Mouse (Mus musculus) heart, embryonic 14.5 days (tissue): ENCODE results near the gene B2m. TPM values are rescaled to one million over a fixed set of nuclear protein-coding genes. Genes with fewer than 3 reads are reported as not detected.

ENCODE experiments used
- ATAC-seq: fragments of 200-750 bp; cut with Nextera tagmentation; 2 replicates; pipeline ENCODE4 v1.8.0; 2017; ENCODE audit warnings: low read depth, moderate TSS enrichment; ENCODE audit not compliant: insufficient number of reproducible peaks, insufficient read depth, low FRiP score
- H3K27ac ChIP-seq, 2 experiments: fragments of 200-500 bp in 1 of 2; fragments of 300-500 bp in 1 of 2; sonication (generic) in 1 of 2; replicated peaks in 1 of 2; 2 replicates each; pipeline ENCODE4 v1.5.1; 2012 to 2014; ENCODE audit warnings: low read depth in 2 of 2, low read length in 2 of 2, control low read depth in 1 of 2, mild to moderate bottlenecking in 1 of 2, mixed read lengths in 1 of 2; ENCODE audit not compliant: control insufficient read depth in 1 of 2, insufficient read depth in 1 of 2
- H3K27me3 ChIP-seq: fragments of 300-500 bp; sonication (generic); 2 replicates; pipeline ENCODE4 v1.6.1; 2014; ENCODE audit warnings: mild to moderate bottlenecking, low read length, control low read depth; ENCODE audit not compliant: control insufficient read depth, insufficient read depth
- H3K36me3 ChIP-seq: fragments of 300-500 bp; sonication (generic); 2 replicates; pipeline ENCODE4 v1.6.1; 2014; ENCODE audit warnings: mild to moderate bottlenecking, control low read depth, low read length, mixed read lengths; ENCODE audit not compliant: control insufficient read depth, insufficient read depth
- H3K4me1 ChIP-seq, 2 experiments: fragments of 200-500 bp in 1 of 2; fragments of 300-500 bp in 1 of 2; sonication (generic) in 1 of 2; 2 replicates each; pipeline ENCODE4 v1.6.1; 2012 to 2014; ENCODE audit warnings: low read length in 2 of 2, control low read depth in 1 of 2, mixed read lengths in 1 of 2; ENCODE audit not compliant: control insufficient read depth in 2 of 2, insufficient read depth in 2 of 2
- H3K4me2 ChIP-seq: fragments of 300-500 bp; sonication (generic); 2 replicates; pipeline ENCODE4 v1.6.1; 2014; ENCODE audit warnings: mild to moderate bottlenecking, low read length
- H3K4me3 ChIP-seq, 2 experiments: fragments of 200-500 bp in 1 of 2; fragments of 300-500 bp in 1 of 2; sonication (generic) in 1 of 2; 2 replicates each; pipeline ENCODE4 v1.5.1; 2012 to 2014; ENCODE audit warnings: low read length in 2 of 2, mild to moderate bottlenecking in 2 of 2, control low read depth in 1 of 2, low read depth in 1 of 2, moderate library complexity in 1 of 2; ENCODE audit not compliant: control insufficient read depth in 1 of 2, insufficient read depth in 1 of 2
- H3K9ac ChIP-seq: fragments of 300-500 bp; sonication (generic); 2 replicates; pipeline ENCODE4 v1.6.1; 2014; ENCODE audit warnings: mild to moderate bottlenecking, low read length
- H3K9me3 ChIP-seq: fragments of 300-500 bp; sonication (generic); 2 replicates; pipeline ENCODE4 v1.6.1; 2016; ENCODE audit warnings: low read length, control low read depth; ENCODE audit not compliant: control insufficient read depth
- WGBS: fragments of 180-500 bp; shearing (Covaris S2); extraction: QIAGEN DNeasy Blood & Tissue Kit; methylation state at CpG from one replicate; pipeline ENCODE4 v1.1.7; 2014; 5-methylcytosine and 5-hydroxymethylcytosine counted together
- polyA plus RNA-seq: library from polyadenylated mRNA; unstranded; fragments of >200 nt; fragmentation: Nextera tagmentation; extraction: Ambion mirVana; gene quantifications from 2 replicates; pipeline ENCODE4 v1.2.1, GENCODE M21; 2014

The B2m gene
- polyA plus RNA-seq, 1 experiment from 2014 or later = 299 TPM

DNA sequence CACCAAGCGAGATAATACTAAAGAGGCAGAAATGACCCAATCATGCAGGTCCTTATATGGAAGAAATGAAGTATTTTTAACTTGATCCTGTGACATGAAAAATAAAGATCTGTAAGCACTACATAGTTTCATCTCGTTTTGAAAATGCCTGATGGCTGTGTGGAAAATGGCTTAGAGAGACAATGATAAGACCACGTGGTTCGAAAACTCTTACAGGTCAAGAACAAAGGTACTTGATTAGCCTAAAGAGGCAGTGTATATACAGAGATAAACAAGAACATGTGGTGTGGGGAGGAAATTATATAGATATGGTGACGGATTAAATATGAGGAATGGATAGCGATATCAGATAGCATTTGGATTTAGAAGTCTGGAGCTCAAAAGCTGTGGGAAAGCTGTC, 23.8 kb downstream of the B2m start:
- Histone ChIP-seq H3K36me3 (no peaks in the 10 kb centered on the region), H3K9ac (no peak overlapping the region), H3K4me2 (no peak overlapping the region), H3K27me3 (no peaks in the 10 kb centered on the region), H3K4me3 (no peak overlapping the region), H3K4me1 (no peaks in the 10 kb centered on the region), H3K27ac (no peak overlapping the region), H3K9me3 (no peaks in the 10 kb centered on the region)
- ATAC-seq = no peak
- 61% methylated on average over 6 of the region's 6 CpGs for WGBS

DNA sequence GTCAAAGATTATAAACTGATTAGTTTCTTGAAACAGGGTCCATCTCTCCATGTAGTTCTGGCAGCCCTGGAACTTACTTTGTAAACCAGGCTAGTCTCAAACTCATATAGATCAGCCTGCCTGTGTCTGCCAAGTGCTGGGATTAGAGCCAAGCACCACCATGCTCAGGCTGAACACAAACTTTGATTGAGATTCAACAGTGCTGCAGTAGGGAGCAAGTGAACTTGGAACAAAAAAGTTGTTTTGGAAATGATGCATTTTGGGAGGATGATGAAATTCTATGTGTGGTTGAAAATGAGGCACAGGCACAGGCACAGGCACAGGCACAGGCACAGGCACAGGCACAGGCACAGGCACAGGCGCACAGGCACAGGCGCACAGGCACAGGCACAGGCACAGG, 24.7 kb downstream of the B2m start:
- no peak overlapping the region for H3K9ac ChIP-seq
- H3K4me2 ChIP-seq = no peak overlapping the region
- H3K36me3 ChIP-seq = no peaks in the 10 kb centered on the region
- WGBS = 84% methylated on average over 2 of the region's 2 CpGs
- H3K9me3 ChIP-seq = no peaks in the 10 kb centered on the region
- H3K4me1 ChIP-seq = no peaks in the 10 kb centered on the region
- no peak for ATAC-seq
- H3K27ac ChIP-seq = no peak overlapping the region
- no peak overlapping the region for H3K4me3 ChIP-seq
- H3K27me3 ChIP-seq = no peaks in the 10 kb centered on the region

DNA sequence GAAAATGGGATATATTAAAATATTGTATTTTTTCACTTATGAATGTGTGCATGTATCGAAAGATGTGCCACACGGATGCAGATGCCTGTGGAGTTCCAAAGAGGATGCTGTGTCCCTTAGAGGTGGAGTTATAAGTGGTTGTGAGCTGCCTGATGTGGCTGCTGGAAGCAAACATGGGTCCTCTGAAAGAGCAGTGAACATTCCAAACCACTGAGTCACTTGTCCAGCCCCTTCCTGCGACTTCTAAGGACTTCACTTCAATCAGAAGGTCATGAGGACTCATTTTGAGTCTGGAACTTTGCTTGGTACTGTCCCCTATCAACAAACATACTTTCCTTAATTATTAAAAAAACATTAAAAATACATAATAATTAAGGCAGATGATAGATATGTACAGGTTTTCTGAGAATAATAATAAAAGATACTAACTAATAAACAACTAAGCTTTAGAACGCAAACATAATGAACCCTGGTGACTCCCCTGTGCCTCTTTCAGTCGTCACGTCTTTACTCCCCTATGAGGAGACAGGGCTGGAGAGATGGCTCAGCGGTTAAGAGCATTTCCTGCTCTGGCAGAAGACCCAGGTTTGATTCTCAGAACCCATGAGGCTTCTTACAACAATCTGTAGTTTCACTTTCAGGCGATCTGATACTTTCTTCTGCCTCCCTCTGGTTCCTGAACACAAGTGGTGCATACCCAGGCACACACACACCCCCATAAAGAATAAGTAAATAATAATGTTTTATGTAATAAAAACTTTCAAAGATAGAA, 32.8 kb downstream of the B2m start:
- Histone ChIP-seq H3K4me3 (no peak overlapping the region), H3K9me3 (no peaks in the 10 kb centered on the region), H3K27ac (no peak overlapping the region), H3K4me1 (no peaks in the 10 kb centered on the region), H3K36me3 (no peaks in the 10 kb centered on the region), H3K4me2 (no peak overlapping the region), H3K27me3 (no peaks in the 10 kb centered on the region), H3K9ac (no peak overlapping the region)
- no peak for ATAC-seq
- 64% methylated on average over 8 of the region's 8 CpGs for WGBS

DNA sequence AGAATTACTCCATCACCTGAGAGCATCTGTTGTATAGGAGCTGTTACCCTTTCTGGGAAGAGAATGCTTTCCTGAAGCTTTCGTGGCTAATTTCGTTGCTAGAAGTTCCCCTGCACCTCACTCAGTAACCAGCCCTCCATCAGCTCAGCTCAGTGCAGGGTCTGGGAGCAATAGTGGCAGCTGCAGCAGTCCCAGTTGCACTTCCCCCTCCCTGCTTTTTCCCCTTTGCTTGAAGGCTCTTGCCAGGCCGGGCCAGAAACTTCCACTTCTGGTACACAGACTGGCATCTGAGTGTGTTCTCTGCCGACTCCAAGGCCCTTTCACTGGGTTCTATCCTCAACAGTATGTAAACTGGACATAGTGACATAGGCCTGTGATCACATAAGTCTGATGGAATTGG, 37.6 kb downstream of the B2m start:
- Histone ChIP-seq H3K27me3 (no peaks in the 10 kb centered on the region), H3K4me1 (no peaks in the 10 kb centered on the region), H3K9ac (no peak overlapping the region), H3K4me2 (no peak overlapping the region), H3K27ac (no peak overlapping the region), H3K4me3 (no peak overlapping the region), H3K9me3 (no peaks in the 10 kb centered on the region), H3K36me3 (no peaks in the 10 kb centered on the region)
- WGBS = 83% methylated on average over 4 of the region's 4 CpGs
- no peak for ATAC-seq

DNA sequence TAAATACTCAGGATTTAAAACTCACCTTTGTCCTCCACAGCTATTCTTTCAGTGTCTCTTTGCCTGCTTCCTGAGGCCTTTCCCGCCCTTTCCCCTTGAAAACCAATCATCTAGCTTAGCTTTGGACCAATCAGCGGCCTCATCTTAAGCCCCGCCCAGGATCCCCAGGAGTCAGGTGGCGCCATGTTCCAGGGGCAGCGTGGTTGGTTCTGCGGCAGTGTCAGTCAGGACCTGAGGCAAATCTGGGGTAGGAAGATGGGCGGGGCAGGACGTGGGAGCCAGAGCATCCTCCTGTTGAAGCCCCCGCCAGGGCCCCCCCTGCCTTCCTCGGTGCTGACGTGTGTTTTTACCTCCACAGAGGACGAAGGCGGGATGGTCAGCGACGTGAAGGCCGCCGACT, 38.6 kb downstream of the B2m start, which contains the start of the genes Patl2 and Terb2:
Patl2 (minus strand) TSS at position 84 of the 400 bp plus-strand sequence.
Terb2 (plus strand) TSS at position 167 of the 400 bp plus-strand sequence.
- WGBS = 75% methylated on average over 17 of the region's 17 CpGs
- Histone ChIP-seq H3K36me3 (no peaks in the 10 kb centered on the region), H3K27me3 (no peaks in the 10 kb centered on the region), H3K4me1 (no peaks in the 10 kb centered on the region), H3K9me3 (no peaks in the 10 kb centered on the region), H3K4me3 (no peak within 1 kb of the TSS), H3K9ac (no peak within 1 kb of the TSS), H3K27ac (no peak within 1 kb of the TSS), H3K4me2 (no peak within 1 kb of the TSS)
- ATAC-seq = no peak

GRCm38 (mm10) chr2:122186751-122187150, 39.3 kb downstream of the B2m start:
- Histone ChIP-seq H3K4me2 (no peak overlapping the region), H3K27me3 (no peaks in the 10 kb centered on the region), H3K36me3 (no peaks in the 10 kb centered on the region), H3K9me3 (no peaks in the 10 kb centered on the region), H3K4me1 (no peaks in the 10 kb centered on the region), H3K4me3 (no peak overlapping the region), H3K27ac (no peak overlapping the region), H3K9ac (no peak overlapping the region)
- ATAC-seq = no peak
- 86% methylated on average over 3 of the region's 3 CpGs for WGBS

DNA sequence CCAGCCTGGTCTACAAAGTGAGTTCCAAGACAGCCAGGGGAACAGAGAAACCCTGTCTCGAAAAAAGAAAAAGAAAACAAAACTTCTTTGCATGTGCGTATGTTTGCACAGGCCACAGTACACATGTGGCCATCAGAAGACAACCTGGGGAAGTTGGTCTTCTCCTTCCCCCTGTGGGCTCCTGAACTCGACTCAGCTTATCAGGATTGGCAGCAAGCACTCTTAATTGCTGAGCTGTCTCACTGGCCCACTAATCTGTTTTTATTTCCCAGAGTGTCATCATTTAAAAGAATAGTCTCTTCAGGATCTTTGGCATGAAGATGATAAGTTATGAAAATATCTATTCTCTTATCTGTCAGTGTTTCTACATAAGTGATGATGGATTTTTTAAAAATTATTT, 44.4 kb downstream of the B2m start:
- Histone ChIP-seq H3K9ac (no peak overlapping the region), H3K9me3 (no peaks in the 10 kb centered on the region), H3K27ac (no peak overlapping the region), H3K36me3 (no peaks in the 10 kb centered on the region), H3K27me3 (no peaks in the 10 kb centered on the region), H3K4me1 (no peaks in the 10 kb centered on the region), H3K4me2 (no peak overlapping the region), H3K4me3 (no peak overlapping the region)
- no peak for ATAC-seq
- WGBS = 58% methylated on average over 3 of the region's 3 CpGs

DNA sequence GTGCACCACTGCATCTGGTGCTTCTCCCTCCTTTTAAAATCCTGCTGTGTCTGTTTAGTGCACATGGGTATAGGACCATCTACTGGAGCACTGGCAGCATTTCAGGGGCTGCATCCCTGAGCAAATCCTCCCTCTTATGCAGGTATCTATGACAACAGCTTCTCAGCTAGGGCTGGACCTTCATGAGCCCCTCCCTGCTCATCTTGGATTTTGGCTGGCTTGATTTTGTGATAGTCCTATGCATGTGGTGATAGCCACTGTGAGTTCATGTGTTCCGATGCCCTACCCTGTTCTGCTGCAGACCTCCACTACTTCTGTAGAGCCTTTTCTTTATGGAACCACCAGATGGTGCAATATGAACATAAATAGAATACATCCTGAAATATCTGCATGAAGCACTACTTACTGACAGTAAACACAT, 47.0 kb downstream of the B2m start:
- H3K9me3 ChIP-seq = no peaks in the 10 kb centered on the region
- no peaks in the 10 kb centered on the region for H3K4me1 ChIP-seq
- WGBS = 59% methylated on average over 1 of the region's 1 CpGs
- H3K27me3 ChIP-seq = no peaks in the 10 kb centered on the region
- no peak overlapping the region for H3K27ac ChIP-seq
- no peak overlapping the region for H3K4me3 ChIP-seq
- no peak for ATAC-seq
- H3K36me3 ChIP-seq = no peaks in the 10 kb centered on the region
- no peak overlapping the region for H3K9ac ChIP-seq
- no peak overlapping the region for H3K4me2 ChIP-seq
